Mouse (Mus musculus) left cerebral cortex, postnatal 36 days (tissue): ENCODE results near the gene Mia3. TPM values are rescaled to one million over a fixed set of nuclear protein-coding genes. Genes with fewer than 3 reads are reported as not detected.
"Not testable (repeated sequence)": the region's sequence is repeated elsewhere in the genome, so short reads cannot be mapped to it uniquely, and the experiment has no call there.

Experiments
- DNase-seq, 2 experiments: peaks; one replicate each; pipeline ENCODE4 v3.0.0; 2021 to 2022; ENCODE audit warnings: low spot score in 2 of 2, mixed read lengths in 1 of 2
- intact Hi-C: fragments of 180-260 bp; cut with DNase I; formaldehyde crosslinking; loops from one replicate; pipeline ENCODE4 v1.15.1; 2025
- total RNA-seq, 2 experiments: library from RNA; stranded (reverse); gene quantifications; 2 replicates each; pipeline ENCODE4 v1.2.3; 2021

Mia3 gene
- 100 to 1,000 TPM; 217 to 225 TPM for total RNA-seq

- intact Hi-C loops = loop anchor here (1.0 to 2.0 kb wide), 2 partner anchors 19 to 24 kb away; partner anchors contain the start of gene Taf1a
- peak; percentile 97 for DNase-seq
Observed at GRCm38 (mm10) chr1:183369427-183370014, at the start of gene Mia3. Mia3 (minus strand) TSS chr1:183369553.

- no peak for DNase-seq
- intact Hi-C loops = no loop called here
Observed at GRCm38 (mm10) chr1:183417873-183418272, 48.5 kb upstream of the Mia3 start, which contains the start of gene Hhipl2. Hhipl2 (plus strand) TSS chr1:183418215.

DNA sequence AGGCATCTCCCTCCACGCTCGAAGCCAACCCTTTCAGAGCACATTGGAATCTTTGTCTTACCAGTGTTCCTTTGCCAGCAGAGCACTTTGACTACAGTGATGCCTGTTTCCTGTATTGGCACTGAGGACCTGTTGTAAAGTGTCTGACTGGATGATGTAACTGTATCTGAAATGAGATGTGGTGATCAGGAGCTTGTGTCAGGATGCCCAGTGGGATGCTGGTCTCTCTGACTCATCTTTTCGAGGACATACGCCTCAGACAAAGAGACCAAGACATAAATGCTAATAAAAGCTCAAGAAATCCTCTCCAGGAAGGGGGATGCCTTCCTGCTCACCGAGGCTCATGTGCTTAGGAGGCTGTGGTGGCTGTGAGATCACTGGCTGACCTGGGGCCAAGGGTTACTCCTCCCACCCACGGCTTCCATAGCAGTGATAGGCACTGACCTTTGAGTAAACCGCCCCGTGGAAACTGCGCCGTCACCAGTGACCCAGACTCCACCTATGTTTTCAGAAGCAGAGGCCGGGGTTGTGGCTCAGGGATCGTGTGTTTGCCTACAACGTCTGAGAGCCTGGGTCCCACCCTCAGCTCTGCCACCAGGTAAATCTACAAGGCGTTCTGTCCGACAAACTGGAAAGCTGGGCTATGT lies 44.9 kb upstream of the Mia3 start:
- no peak for DNase-seq
- intact Hi-C loops = no loop called here

DNA sequence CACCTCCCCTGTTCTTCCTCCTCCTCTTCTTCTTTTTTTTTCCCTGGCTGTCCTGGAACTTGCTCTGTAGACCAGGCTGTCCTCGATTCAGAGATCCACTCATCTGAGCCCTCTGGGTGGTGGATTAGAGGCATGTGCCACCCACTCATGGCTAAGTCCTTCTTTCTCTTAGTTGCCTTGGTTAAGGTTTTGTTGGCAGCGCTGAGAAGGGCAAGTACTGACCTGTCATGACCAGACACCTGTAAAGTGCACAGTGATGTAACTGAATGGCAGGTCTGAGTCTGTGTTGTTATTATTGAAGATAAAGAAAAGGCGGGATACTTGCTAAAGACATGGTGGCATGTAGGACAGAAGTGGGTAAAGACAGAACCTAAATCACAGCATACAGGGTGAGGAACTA lies 34.0 kb upstream of the Mia3 start:
- DNase-seq = no peak
- intact Hi-C loops = no loop called here

DNA sequence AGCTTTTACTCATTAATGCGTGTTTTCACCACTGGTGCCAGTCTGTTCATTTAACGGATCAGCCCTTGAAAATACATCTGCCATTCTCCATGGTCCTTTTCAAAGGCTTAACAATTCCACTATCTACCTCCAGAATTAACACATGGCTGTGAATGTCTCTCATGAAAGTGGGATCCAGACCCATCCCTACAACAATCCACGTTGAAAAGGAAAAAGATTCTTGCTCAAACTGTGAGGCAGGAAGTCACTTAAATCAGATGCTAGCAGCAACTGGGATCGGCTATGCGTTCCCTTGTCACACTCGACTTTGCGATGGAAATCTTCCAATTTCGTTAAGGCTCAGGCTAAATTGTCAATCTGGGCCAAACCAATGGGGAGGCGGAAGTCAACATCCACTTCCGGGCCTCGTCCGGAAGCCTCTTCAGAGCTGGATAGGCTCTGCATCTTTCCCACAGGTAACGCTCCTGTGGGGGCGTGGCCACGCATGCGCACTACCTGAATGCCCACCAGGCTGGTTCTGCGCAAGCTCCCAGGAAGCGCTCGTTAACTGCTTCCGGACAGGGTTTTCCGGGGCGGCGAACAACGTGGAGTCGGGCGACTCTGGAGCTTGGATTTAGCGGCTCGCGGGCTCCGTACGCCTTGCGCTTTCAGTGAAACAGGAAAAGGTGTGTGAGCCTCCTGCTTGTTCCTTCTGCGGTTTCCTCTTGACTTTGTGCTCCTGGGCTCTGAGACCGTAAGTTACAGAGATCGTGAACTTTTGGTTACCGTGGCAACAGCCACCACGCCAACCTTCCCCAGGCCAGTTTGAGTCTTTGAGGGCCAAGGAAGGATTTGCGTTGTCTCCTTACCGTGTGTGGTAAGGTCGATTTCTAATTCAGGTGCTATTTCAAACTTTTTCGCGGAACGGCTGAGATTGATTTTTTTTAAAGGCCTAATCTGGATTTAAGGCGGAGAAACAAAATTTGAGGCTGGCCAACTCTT lies 19.4 kb upstream of the Mia3 start, which contains the start of gene Taf1a:
Taf1a (plus strand) TSS at position 556 of the 981 bp plus-strand sequence.
- intact Hi-C loops = loop anchor here (2.0 kb wide), 1 partner anchor 20 kb away; the partner anchor contains the start of gene Mia3
- DNase-seq = peak; percentile 91 to 92

GRCm38 (mm10) chr1:183387421-183387820 lies 18.1 kb upstream of the Mia3 start:
- DNase-seq, intact Hi-C loops: not testable (repeated sequence)

- no peak for DNase-seq
- intact Hi-C loops = no loop called here
Observed at GRCm38 (mm10) chr1:183382621-183383020, 13.3 kb upstream of the Mia3 start.

DNA sequence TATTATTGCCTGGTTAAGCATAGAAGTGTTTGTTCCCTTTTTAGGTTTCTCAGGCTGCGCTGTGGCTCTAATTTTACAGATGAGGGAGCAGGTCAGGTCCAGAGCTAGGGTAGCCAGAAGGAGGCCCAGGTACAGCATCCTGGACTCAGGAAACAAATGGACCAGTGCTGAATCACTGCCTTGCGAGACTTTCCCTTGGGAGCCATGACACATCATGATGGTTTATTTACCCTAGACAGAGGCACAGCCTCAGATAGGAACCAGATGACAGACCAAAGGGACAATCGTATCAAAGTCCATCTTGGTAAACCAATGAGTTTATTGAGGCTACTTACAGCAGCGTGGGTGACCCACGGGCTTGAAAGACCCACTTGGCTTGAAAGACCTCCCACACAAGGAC lies 12.5 kb upstream of the Mia3 start:
- no peak for DNase-seq
- intact Hi-C loops = no loop called here

- intact Hi-C loops, DNase-seq: not testable (repeated sequence)
Observed at GRCm38 (mm10) chr1:183379376-183379775, 10.0 kb upstream of the Mia3 start.

GRCm38 (mm10) chr1:183378321-183378941 lies 9.1 kb upstream of the Mia3 start:
- no peak for DNase-seq

GRCm38 (mm10) chr1:183377045-183377444 lies 7.7 kb upstream of the Mia3 start:
- no peak for DNase-seq
- intact Hi-C loops = no loop called here

More at GRCm38 (mm10) chr1:183378321-183378941, 9.1 kb upstream of the Mia3 start:
- intact Hi-C loops = no loop called here

- DNase-seq = no peak
- intact Hi-C loops = no loop called here
Observed at GRCm38 (mm10) chr1:183374728-183375127, 5.4 kb upstream of the Mia3 start.

- intact Hi-C loops = loop anchor here (1.0 to 2.0 kb wide), 2 partner anchors 20 to 24 kb away; partner anchors contain the start of gene Taf1a
- DNase-seq = peak; percentile 30 to 40
Observed at GRCm38 (mm10) chr1:183368601-183369400, 552 bp downstream of the Mia3 start.

DNA sequence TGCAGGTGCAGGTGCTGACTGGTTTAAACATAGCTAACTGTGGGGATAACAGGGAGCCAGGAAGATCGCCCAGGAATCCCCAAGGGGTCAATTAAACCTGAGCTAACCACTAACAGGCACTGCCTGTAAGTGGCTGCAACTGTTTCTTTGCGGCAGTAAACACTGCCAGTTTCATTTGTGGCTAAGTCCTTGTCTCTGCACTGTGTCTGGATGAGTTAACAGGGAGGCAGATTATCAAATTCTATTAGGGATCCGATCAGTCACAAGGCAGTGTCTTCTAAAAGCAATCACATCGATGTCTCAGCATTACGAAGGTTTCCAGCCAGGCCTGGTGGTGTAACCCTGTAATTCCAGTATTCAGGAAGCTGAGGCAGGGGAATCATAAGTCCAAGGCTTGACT lies 3.0 kb downstream of the Mia3 start:
- intact Hi-C loops = no loop called here
- DNase-seq = no peak

DNA sequence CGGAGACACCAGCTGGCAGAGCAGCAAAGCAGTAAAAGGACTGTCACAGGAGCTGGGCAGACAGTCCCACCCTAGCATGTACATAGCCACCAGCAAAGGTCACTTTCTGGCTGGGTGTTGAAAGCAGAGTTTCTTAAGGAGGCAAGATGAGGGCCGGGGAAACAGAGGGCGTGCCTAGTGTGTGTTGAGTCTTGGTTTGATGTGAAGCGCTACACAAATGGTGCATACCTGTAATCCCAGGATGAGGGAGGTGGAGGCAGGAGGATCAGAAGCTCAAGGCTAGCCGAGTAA lies 5.8 kb downstream of the Mia3 start:
- no peak for DNase-seq
- intact Hi-C loops = no loop called here

GRCm38 (mm10) chr1:183362729-183363576 lies 6.4 kb downstream of the Mia3 start:
- intact Hi-C loops = no loop called here
- DNase-seq = no peak

- DNase-seq = no peak
- intact Hi-C loops = no loop called here
Observed at GRCm38 (mm10) chr1:183362301-183362700, 7.1 kb downstream of the Mia3 start.

- no peak for DNase-seq
- intact Hi-C loops = no loop called here
Observed at GRCm38 (mm10) chr1:183358901-183359300, 10.5 kb downstream of the Mia3 start.
